Mouse (Mus musculus) left cerebral cortex, adult 11 months (tissue): Measurements from ENCODE around the gene Dclk1.
A peak's percentile ranks its signal among the peaks of the same experiment; 100 is the strongest.

Source experiments
- DNase-seq: peaks from one replicate; pipeline ENCODE4 v3.0.0; 2022; ENCODE audit warnings: low spot score

Gene Dclk1

DNA sequence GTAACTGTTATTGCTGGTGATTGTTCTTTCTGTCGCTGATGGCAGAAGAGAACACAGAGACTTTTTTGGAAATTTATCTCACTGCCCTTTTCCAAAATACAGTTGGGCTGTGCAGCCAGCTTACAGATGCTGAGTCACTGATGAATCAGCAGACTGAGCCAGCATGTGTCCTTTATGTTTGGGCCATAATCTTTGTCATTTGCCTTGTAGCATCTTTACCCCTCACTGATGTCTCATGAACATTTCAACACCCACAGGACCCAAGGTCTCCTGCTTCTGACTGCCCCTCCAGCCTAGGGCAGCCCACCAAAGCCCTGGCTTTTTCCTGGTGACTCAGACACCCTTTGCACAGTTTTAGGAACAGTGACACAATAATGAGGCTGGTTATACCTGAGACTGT is 159.1 kb downstream of the Dclk1 start:
- DNase-seq = no peak

DNA sequence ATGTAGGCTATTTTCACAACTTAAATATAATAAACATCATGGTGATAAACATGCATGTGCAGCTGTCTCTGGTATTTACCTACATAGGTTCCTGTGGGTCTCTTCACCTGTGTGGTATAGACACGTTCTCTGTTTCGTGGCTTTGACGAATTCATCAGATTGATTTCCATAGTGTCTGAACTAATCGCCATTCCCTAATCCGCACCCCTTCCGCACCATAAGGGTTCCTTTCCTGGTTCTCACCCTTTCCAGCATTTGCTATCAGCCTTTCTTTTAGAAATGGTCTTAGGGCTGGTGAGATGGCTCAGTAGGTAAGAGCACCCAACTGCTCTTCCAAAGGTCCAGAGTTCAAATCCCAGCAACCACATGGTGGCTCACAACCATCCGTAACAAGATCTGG is 162.6 kb downstream of the Dclk1 start:
- DNase-seq = no peak

DNA sequence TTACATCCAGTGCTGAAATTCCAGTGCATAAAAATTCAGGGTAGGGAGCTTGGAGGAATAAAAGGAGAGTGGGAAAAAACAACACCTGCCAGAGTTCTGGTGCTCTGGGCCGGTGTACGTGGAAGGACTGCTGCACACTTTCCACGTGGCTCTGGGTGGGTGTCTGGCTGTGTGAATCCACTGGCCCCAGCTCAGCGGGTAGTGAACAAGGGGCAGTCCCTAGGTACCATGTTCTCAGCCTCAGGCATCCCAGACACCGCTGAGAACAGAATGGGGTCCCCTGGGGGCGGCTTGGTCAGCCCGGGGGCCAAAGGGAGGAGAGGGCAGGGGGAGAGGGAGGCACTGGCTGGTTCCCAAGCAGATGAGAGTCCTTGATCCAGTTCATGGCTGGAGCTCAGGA is 164.5 kb downstream of the Dclk1 start:
- DNase-seq = no peak

DNA sequence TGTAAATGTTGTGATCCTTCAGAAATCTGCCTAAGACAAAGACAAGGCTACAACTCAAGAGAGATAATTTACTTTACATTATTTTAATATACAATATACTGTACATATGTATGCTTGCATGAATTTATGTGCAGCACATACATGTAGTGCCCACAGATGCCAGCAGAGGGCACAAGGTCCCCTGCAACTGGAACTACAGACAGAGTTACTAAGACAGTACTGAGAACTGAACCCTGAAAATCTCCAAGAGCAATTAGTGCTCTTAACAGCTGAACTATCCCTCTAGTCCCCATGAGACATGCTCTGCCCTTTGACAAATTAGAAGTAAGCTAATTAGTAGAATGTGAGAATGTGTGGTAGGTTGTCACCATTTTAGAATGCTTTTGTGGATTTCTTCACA is 169.4 kb downstream of the Dclk1 start:
- DNase-seq = no peak

DNA sequence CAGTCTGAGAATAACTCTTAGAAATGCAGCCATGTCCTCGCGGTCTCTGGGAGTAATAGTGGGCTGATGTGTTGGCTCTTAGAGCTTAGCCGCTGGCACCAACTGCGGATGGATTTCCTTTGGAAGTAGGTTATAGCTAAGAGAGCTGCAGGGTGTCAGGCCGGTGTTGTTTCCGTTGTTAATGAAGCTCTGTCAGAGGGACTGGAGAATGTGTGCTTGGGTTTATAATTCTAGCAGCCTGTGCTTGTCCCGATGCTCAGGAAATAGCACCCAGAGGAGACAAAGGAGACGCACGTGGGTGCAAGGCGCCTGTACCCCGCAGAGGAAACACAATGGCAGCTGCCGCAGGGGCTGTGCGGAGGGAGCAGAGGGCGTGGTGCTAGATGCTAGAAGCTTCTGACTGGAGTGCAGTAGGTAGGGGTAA is 173.4 kb downstream of the Dclk1 start:
- peak; percentile 66 for DNase-seq

DNA sequence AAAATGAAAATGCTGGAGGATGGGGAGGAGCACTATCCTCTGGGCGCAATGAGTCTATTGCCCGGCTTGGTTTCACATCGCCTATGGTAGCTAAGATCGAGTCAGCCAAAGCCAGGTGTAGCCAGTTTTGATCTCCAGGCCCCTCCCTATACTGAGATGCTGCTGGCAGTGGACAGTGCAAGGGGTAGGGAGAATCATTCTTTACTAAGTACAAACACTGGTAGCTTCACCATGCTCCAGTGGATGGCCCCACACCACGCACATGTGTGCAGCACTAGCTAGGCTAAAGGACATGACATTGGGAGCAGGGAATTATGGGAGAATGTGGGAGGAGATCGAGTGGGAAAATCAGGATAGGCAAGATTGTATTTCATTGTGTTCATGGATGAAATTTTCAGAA is 176.7 kb downstream of the Dclk1 start:
- DNase-seq = no peak

DNA sequence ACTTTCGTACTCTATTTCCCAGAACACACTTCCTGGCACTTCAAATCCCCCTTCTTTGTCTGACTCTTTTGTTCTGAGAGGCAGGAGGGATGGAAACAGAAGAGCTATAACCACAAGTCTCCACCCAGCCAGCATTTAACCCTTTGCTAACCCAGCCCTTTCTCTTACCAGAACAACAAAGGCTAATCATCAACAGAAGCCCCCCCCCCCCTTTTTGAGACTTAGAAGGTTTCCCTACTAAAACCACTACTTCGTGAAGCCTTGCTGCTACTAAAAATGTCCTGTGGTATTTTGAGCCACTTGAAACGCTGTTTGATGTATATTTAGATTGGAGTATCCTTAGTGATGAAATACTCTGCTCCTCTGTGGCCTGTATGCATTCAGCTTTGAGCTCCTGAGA is 177.2 kb downstream of the Dclk1 start:
- no peak for DNase-seq

DNA sequence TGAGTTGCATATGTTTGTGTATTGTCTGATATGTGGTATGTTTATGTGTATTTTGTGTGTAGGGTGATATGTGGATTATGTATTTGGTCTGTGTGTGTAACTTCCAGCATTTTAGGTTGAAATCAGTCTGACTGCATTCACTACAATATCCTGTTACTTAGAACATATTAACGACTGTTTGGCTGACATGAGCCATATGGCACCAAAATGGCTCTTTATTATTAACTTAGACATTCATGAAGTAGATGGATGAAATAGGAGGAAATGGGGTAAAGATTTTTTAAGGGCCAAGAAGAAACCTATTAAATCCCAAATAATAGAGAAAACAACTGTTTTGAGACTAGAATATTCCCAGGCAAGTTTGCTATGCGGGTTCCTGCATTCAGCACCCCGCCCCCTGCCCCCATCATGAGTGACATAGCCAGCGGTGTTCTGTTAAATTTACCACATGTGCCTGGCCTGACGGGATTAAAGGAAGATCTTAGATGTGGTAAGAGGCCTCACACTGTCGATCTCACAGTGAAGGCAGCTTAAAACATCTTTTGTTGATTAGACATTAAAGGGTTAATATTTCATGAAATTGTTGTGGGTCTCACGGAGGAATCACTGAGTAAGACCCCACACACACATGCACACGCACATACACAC is 178.4 kb downstream of the Dclk1 start:
- no peak for DNase-seq

DNA sequence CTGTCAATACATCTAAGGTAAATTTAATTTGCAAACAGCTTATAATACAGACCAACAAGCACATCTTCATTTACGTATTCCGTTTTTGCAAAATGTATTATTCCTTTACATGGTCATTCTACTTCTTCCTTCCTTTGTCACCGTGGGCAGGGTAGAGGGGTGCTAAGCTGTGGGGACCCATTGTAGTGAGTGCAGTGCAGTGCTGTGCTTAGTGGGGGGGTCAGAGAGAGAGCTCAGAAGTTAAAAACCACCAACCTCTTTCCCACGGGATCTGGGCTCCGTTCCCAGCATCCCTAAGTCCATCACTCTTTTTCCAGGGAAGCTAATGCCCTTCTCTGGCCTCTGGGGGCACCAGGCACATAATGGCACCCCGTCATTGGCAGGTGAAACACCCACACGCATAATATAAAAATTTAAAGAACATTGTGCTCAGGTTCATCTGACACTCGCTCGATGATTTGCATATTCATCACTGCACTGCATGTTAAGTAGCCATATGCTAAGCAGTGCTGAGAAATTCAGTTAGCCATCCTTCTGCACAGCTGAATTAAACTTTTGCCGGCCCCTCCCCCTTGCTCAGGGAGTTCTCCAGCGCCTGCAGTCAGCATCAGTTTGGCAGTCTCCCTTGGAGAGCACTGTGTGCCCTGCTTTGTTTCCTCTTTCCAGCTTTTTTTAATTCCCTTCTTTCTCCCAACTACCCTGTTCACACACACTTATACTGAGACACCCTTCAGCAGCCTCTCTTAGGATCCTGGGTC is 181.7 kb downstream of the Dclk1 start:
- no peak for DNase-seq

DNA sequence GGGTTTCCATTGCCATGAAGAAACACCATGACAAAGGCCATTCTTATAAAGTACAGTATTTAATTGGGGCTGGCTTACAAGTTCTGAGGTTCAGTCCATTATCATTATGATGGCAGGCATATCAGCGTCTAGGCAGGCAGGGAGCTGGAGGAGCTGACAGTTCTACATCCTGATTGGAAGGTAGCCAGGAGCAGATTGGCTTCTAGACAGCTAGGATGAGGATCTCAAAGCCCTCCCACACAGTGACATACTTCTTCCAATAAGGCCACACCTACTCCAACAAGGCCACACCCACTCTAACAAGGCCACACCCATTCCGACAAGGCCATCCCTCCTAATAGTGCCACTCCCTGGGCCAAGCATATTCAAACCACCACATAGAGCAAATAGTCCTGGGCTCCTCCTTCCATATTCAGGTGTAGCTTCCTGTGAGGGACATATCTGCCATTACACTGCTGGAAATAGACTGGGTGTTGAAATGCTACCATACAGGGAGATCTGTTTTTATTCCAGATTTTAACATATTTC is 187.9 kb downstream of the Dclk1 start:
- no peak for DNase-seq

DNA sequence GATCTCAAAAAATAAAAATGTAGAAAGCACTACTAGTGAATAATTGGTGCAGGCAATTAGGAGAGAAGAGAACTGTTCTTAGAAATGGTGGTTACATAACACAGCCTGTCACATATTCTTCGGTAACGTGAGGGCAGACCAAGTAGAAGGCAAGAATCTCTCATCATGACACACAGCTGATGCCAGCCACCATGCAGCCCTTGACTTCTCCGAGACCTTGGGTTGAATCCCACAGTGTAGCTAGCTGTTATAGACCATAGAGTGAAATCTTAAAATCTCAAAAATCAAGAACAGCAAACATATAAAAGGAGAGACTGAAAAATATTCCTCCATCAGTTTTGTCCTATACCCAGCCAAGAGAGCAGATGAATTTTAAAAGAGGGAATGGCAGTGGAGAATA is 189.1 kb downstream of the Dclk1 start:
- no peak for DNase-seq

DNA sequence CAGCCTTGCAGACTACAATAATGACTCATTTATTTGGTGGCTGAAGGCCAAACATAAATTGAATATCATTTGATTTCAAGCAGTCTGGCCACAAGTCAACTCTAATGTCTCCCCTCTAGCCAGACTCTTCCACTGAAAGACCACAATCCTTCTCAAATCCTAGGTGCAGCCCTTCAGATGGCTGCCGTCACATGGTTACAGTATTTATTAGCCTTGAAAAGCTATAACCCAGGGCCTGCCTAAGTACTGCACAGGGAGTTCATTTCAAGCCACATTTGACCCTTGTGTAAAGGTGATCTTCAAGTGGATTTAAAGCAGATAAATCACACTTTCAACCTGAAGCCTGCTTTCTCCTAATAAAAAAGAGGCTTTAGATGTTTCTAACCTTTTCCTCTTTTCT is 192.1 kb downstream of the Dclk1 start:
- DNase-seq = no peak

DNA sequence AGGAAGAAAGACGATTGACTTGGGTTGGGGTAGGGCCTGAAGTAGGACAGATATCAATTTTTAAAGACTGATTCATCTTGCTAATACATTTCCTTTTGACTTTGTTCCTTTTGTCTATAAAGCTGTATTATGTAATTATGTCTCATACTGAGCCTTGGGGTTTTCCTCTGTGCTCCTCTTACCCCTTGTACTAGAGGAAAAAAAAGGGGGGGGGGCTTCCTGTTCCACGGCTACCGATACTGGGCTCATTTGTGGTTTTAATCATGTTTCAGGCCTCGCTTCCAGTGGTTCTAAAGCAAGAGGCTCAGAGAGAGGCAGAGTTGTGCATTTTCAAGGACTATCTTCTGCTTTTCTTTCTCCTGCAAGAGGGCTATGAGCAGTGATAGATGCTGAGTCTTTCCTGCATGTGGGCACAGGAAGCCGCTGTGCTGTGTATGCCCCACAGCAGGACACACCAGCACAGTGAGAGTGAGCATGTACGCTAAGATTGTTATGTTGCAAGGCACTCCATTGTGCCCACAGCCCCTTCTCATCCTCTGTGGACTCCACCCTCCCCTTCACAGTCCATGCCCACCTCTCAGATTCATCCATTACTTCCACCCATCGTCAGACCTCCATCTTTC is 196.8 kb downstream of the Dclk1 start:
- DNase-seq = no peak

DNA sequence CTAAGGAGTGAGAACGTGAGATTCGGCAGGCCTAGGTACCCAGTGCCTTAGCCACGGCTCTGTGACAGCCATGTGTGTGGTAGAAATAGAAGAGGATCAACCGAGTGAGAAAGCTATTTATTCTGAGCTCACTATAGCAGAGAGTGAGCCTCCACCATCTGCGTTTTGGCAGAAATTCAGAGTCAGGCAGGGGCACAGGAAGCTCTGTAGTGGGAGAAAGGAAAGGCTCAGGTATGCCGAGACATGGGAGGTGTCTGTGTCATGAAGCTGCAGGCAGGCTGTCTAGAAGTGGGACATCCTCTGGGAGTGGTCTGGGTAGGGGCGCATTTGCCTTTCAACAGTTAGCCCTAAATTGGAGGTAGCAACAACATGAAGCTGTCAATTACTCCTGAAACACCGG is 198.2 kb downstream of the Dclk1 start:
- DNase-seq = no peak

DNA sequence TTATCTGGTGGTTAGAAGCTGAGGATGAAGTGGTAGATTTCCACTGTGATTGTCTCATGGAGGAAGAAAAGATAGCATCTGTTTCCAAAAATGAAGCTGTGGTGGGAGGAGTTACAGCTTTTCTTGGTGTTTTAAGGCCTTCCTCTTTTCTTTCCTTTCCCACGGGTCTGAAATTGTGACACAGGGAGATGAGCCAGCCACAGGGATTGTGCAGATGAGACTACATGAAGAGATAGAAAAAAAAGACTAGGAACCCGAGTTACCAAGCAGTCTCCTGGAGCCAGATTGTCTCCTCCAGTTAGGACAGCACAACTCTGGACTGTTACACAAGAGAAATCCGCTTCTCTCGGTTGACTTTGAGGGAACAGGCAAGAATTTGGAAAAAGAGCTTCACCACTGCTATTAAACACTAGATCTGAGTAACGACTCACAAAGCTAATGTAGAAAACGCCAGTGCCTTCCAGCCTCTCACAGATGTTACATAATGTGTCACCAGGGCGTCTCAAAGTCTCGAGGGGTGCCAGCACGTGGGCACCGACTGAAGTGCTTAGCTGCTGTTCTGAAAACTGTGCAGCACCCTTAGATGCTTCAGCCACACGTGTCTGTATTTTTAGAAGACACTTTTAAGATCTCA is 200.0 kb downstream of the Dclk1 start:
- DNase-seq = no peak

DNA sequence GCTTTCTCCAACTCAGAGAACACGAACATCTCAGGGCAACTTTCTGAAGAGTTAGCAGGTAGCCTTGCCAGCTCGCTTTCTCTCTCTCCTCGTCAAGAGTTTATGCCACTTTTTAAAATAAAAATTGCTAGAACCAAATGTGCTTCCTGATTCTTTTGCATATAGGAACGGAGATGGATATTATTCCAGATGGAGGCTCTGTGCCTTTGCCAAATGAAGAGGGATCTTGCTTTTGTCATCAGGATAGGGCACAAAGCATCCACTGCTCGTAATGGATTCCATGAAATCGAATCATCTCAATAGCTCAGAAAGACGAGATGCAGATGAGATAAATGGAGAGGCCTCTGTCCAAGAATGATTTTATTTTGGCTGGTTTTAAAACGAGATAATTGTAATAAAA is 201.1 kb downstream of the Dclk1 start:
- DNase-seq = no peak

DNA sequence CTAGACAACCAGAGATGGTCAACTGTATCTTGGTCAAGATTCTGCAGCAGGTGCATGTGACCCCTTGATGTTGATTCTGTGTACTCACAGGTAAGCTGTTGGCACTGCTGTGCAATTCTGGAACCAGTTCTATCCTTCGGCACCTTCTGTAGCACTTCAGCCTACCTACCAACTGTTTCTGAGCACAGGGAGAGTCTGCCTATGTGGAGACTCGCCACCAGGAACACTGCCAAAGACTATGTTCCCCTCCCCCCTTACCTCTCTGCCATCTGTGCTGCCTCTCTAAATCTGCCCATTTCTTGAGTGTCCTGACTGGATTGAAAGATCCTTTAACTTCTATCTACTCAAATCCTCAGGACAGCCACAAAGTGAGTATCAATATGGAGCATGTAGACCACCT is 201.6 kb downstream of the Dclk1 start:
- no peak for DNase-seq

DNA sequence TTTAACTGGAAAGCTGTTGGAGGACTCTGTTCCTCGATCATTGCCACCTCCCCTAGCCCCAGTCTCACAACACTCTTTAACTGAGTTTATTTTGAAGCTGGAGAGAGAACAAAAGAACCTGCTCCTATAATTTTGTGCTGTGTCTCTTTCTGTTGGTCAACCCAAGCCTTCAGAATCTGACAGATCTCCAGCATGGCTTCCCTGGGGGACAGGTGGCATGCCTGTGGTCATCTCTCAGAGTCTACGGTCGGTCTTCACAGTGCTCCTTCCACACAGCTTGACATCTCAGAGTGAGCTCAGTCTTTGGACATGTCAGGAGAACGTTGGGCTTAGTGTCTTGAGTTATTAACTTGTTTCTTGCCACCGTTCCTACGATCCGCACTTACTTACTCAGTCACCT is 204.5 kb downstream of the Dclk1 start:
- DNase-seq = no peak

DNA sequence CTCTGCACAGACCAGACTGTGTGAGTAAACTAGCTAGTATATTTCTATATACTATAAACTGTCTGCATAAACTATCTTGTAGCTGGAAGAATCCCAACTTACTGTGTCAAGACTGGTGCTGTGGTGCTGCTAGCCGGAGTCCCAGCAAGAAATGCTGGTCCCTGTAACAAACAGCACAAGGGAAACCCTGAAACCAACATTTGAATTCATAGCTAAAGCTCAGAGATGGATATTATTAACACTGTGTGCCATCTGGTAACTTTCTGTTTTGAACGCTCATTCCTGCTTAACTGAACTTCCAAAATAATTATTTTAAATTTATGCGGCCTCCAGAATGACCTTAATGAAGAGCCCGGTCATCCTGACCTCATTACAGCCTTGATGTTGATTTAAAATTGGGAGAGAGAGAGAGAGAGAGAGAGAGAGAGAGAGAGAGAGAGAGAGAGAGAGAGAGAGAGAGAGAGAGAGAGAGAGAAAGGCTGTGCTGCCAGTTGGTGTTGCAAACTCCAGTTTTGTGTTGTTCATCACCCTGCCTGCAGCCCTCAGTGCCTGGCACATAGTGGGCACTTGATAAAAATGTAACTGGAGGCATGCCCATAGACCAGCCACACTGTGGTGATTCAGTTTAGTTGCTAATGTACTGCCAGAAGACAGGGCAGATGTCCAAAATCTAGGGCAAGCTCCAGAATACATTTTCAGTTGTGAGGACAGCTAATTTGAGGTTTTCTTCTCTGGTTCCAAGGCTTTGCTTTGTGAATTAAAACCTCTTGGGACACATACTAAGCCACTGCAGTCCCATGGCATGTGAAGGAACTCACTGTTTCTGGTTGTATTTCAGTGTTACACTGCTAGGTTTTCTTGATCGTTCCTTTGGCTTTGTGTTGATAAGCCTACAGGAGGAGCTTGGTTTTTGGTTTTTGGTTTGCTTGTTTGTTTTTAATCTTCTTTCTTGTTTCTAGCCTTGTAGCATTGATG is 205.6 kb downstream of the Dclk1 start:
- DNase-seq = peak; percentile 93

DNA sequence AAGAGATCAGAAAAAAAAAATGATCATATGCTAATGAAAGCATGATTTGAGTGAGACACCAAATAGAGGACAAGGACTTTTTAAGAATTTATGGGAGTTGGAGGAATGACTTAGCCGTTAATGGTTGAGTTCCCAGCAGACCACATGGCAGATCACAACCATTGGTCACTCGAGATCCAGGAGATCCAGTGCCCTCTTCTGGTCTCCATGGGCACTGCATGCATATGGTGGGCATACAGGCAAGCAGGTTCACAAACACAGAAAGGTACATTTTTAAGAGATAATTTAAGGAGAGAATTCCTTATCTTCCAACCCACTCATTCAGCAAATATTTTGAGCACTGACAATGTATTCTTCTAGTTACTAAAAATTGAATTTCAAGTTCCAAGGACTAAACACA is 207.0 kb downstream of the Dclk1 start:
- no peak for DNase-seq

DNA sequence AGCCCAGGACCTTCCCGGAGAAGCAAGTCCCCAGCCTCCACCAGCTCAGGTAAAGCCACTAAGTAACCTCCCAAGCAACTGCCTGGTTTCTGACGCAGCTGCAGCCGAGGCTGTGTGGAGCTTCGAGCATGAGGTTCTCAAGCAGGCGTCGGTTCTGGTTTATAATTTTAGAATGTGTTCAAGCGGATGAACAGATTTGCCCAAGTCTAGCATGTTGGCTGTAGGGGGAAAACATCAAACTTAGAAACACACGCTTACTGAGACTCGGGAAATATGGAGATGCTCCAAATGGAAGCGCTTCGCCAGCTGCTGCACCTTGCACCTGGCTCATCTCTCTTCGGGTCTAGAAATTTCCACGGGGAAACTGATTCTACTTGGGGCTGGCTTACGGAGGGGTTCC is 208.9 kb downstream of the Dclk1 start:
- no peak for DNase-seq

DNA sequence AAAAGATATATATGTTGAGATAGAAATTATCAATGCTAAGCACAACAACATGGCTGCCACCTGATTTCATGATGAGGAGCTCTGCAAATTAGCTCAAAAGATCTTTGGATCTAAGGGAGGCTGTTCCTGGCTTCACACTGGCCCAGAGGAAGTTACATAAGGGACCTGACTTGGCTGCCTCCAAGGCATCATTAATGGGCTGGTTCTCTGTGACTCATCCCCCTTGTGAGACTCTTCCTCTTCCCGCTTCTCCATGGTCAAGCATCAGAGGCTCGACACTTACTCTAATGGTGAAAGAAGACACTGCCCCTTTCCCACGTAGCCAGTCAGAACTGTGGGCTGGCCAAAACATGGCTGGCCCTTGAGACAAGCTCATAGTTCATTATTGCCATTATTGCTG is 209.7 kb downstream of the Dclk1 start:
- DNase-seq = no peak
